Mouse (Mus musculus) splenic B cell, adult 2 months (primary cell): ENCODE results near the gene Crls1.
A peak's percentile ranks its signal among the peaks of the same experiment; 100 is the strongest.

ENCODE experiments used
- DNase-seq: peaks from one replicate; pipeline ENCODE4 v3.0.0-alpha.2; 2011; ENCODE audit warnings: low read depth, low spot score
- H3K27me3 ChIP-seq: 2 replicates; pipeline ENCODE4 v1.6.1; 2012; ENCODE audit warnings: mild to moderate bottlenecking, low read length, moderate library complexity, mixed read lengths; ENCODE audit not compliant: control insufficient read depth, poor library complexity, insufficient read depth, severe bottlenecking
- H3K36me3 ChIP-seq: 2 replicates; pipeline ENCODE4 v1.6.1; 2012; ENCODE audit warnings: mild to moderate bottlenecking, low read length, moderate library complexity, mixed read lengths; ENCODE audit not compliant: control insufficient read depth, poor library complexity, insufficient read depth, severe bottlenecking

Gene Crls1

GRCm38 (mm10) chr2:132906763-132907162, 60.3 kb downstream of the Crls1 start:
- DNase-seq, result peak; percentile 57
- Histone ChIP-seq H3K27me3 (no peaks in the 10 kb centered on the region; the same call in 1 of the 2 replicates), H3K36me3 (no peaks in the 10 kb centered on the region)

GRCm38 (mm10) chr2:132914785-132915184, 68.3 kb downstream of the Crls1 start:
- DNase-seq, result no peak
- H3K27me3 ChIP-seq, result no peaks in the 10 kb centered on the region; the same call in 1 of the 2 replicates
- H3K36me3 ChIP-seq, result no peaks in the 10 kb centered on the region
